Mouse (Mus musculus) heart, embryonic 14.5 days (tissue): ENCODE data around the gene Gm20605. TPM values are rescaled to one million over a fixed set of nuclear protein-coding genes. Genes with fewer than 3 reads are reported as not detected.

Experiments
- ATAC-seq: fragments of 200-750 bp; cut with Nextera tagmentation; 2 replicates; pipeline ENCODE4 v1.8.0; 2017; ENCODE audit warnings: low read depth, moderate TSS enrichment; ENCODE audit not compliant: insufficient number of reproducible peaks, insufficient read depth, low FRiP score
- H3K27ac ChIP-seq, 2 experiments: fragments of 200-500 bp in 1 of 2; fragments of 300-500 bp in 1 of 2; sonication (generic) in 1 of 2; replicated peaks in 1 of 2; 2 replicates each; pipeline ENCODE4 v1.5.1; 2012 to 2014; ENCODE audit warnings: low read depth in 2 of 2, low read length in 2 of 2, control low read depth in 1 of 2, mild to moderate bottlenecking in 1 of 2, mixed read lengths in 1 of 2; ENCODE audit not compliant: control insufficient read depth in 1 of 2, insufficient read depth in 1 of 2
- H3K27me3 ChIP-seq: fragments of 300-500 bp; sonication (generic); 2 replicates; pipeline ENCODE4 v1.6.1; 2014; ENCODE audit warnings: mild to moderate bottlenecking, low read length, control low read depth; ENCODE audit not compliant: control insufficient read depth, insufficient read depth
- H3K36me3 ChIP-seq: fragments of 300-500 bp; sonication (generic); 2 replicates; pipeline ENCODE4 v1.6.1; 2014; ENCODE audit warnings: mild to moderate bottlenecking, control low read depth, low read length, mixed read lengths; ENCODE audit not compliant: control insufficient read depth, insufficient read depth
- H3K4me1 ChIP-seq, 2 experiments: fragments of 200-500 bp in 1 of 2; fragments of 300-500 bp in 1 of 2; sonication (generic) in 1 of 2; 2 replicates each; pipeline ENCODE4 v1.6.1; 2012 to 2014; ENCODE audit warnings: low read length in 2 of 2, control low read depth in 1 of 2, mixed read lengths in 1 of 2; ENCODE audit not compliant: control insufficient read depth in 2 of 2, insufficient read depth in 2 of 2
- H3K4me2 ChIP-seq: fragments of 300-500 bp; sonication (generic); 2 replicates; pipeline ENCODE4 v1.6.1; 2014; ENCODE audit warnings: mild to moderate bottlenecking, low read length
- H3K4me3 ChIP-seq, 2 experiments: fragments of 200-500 bp in 1 of 2; fragments of 300-500 bp in 1 of 2; sonication (generic) in 1 of 2; 2 replicates each; pipeline ENCODE4 v1.5.1; 2012 to 2014; ENCODE audit warnings: low read length in 2 of 2, mild to moderate bottlenecking in 2 of 2, control low read depth in 1 of 2, low read depth in 1 of 2, moderate library complexity in 1 of 2; ENCODE audit not compliant: control insufficient read depth in 1 of 2, insufficient read depth in 1 of 2
- H3K9ac ChIP-seq: fragments of 300-500 bp; sonication (generic); 2 replicates; pipeline ENCODE4 v1.6.1; 2014; ENCODE audit warnings: mild to moderate bottlenecking, low read length
- H3K9me3 ChIP-seq: fragments of 300-500 bp; sonication (generic); 2 replicates; pipeline ENCODE4 v1.6.1; 2016; ENCODE audit warnings: low read length, control low read depth; ENCODE audit not compliant: control insufficient read depth
- WGBS: fragments of 180-500 bp; shearing (Covaris S2); extraction: QIAGEN DNeasy Blood & Tissue Kit; methylation state at CpG from one replicate; pipeline ENCODE4 v1.1.7; 2014; 5-methylcytosine and 5-hydroxymethylcytosine counted together
- polyA plus RNA-seq: library from polyadenylated mRNA; unstranded; fragments of >200 nt; fragmentation: Nextera tagmentation; extraction: Ambion mirVana; gene quantifications from 2 replicates; pipeline ENCODE4 v1.2.1, GENCODE M21; 2014

Gm20605 gene
- polyA plus RNA-seq, result 5.2 and 5.6 TPM in 2 replicates

DNA sequence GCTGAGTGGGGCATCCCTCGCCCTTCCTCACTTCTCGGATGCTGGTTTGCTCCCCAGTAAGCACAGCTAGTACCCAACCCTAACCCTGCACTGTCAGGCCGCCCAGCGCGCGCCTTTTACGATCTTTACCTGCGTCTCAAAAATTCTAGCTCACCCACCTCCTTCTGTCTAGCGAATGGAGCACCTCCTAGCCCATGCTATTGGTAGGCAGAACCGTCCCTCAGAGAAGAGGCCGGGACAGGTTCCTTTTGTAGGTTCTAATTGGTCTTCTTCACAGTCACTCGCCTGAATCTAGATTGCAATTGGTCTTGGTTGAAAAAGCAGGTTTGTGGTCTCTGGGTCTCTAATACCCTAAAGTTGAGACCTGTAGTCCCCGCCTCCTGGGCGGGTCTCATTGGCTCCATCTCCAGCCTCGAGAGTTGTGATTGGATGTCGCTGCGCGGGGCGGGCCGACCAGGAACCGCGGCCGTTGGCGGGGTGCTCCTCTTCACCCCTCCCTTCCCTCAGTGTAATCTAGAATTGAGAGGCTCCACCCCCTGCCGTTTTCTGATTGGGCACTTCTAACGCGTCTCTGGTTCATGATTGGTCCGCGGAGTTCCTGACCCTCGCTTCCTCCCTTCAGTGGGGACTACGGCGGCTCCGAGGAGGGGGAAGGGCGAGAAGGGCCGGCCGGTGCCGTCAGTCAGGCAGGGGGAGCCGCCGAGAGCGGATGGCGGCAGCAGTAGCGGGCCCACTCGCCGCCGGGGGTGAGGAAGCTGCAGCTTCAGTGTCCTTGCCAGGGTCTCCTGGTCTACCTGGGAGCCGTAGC lies at the start of gene Gm20605, which contains the start of the genes Fbxo24 and Lrch4:
Gene Gm20605, plus strand, starts transcription at position 678 of the 808 bp plus-strand sequence.
Gene Fbxo24, minus strand, starts transcription at position 505 of the 808 bp plus-strand sequence.
Gene Lrch4, plus strand, starts transcription at position 624 of the 808 bp plus-strand sequence.
- ATAC-seq, result peak; percentile 96
- H3K36me3 ChIP-seq, result peaks cover 17% of the 10 kb centered on the region
- H3K4me1 ChIP-seq, result peaks cover 21 to 29% of the 10 kb centered on the region in 2 experiments
- WGBS, result 1% methylated on average over 45 of the region's 46 CpGs
- peak within 1 kb of the TSS; percentile 87 to 89 for H3K4me3 ChIP-seq
- peak within 1 kb of the TSS; percentile 95 for H3K9ac ChIP-seq
- H3K9me3 ChIP-seq, result no peaks in the 10 kb centered on the region
- H3K27ac ChIP-seq, result peak within 1 kb of the TSS; percentile 93 to 95
- no peaks in the 10 kb centered on the region for H3K27me3 ChIP-seq
- peak within 1 kb of the TSS; percentile 96 for H3K4me2 ChIP-seq

- WGBS, result 85% methylated on average over 6 of the region's 6 CpGs
- no peak for ATAC-seq
- Histone ChIP-seq H3K4me3 (no peak overlapping the region), H3K9ac (no peak overlapping the region), H3K4me1 (peaks cover 0 to 6% of the 10 kb centered on the region in 2 experiments; a peak in 2 of 4 replicates), H3K9me3 (no peaks in the 10 kb centered on the region), H3K4me2 (no peak overlapping the region), H3K36me3 (no peaks in the 10 kb centered on the region), H3K27ac (no peak overlapping the region), H3K27me3 (peaks cover 30% of the 10 kb centered on the region)
These were observed 48.7 kb upstream of the Gm20605 start for GRCm38 (mm10) chr5:137580246-137580645.

- ATAC-seq, result no peak
- WGBS, result 23% methylated on average over 8 of the region's 8 CpGs
- no peak overlapping the region for H3K4me2 ChIP-seq
These were observed 46.3 kb upstream of the Gm20605 start for GRCm38 (mm10) chr5:137582702-137583101.

DNA sequence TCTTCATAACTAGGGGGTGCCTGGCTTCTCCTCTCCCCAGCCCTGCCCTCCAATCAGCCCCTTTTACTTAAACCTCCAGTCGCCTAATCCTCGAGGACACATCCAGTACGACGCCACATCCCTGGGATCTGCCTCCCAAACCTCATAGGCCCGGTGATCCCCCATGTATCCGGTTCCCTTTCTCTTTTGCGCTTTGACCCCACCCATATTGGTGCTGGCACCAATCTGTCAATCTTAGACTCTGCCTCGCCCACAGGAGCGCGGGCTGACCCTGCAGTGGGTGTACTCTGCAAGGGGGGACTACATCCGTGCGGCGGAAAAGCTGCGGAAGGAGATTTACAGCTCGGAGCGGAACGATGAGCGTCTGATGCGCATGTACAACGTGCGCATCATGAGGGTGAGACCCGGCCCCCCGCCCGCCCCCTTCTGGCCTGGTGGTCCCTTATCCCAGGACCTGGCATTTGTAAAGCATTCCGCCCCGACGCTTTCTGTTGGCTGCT lies 45.3 kb upstream of the Gm20605 start:
- 7% methylated on average over 27 of the region's 27 CpGs for WGBS

More at GRCm38 (mm10) chr5:137582702-137583101, 46.3 kb upstream of the Gm20605 start:
- Histone ChIP-seq H3K27ac (no peak overlapping the region), H3K4me3 (no peak overlapping the region), H3K36me3 (no peaks in the 10 kb centered on the region), H3K9ac (no peak overlapping the region), H3K9me3 (no peaks in the 10 kb centered on the region), H3K4me1 (peaks cover 0 to 6% of the 10 kb centered on the region in 2 experiments; a peak in 2 of 4 replicates), H3K27me3 (peaks cover 30% of the 10 kb centered on the region)

DNA sequence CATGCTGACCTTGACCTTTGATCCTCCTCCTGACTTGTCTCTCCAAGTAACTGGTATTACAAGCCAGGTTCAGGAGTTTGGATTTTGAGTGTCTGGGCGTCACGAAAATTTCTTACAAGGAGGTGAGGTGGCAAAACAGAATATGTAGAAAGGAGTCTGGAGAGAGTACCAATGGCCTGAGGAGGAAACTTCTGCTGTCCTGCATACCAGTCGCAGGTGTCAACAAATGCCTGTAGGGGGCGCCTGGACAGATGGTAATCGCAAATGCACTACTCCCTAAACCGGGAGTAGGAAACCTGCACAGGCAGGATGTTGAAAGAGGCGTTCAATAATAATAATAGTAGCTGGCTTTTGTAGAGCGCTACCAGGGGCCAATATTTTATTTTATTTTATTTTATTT lies 44.0 kb upstream of the Gm20605 start:
- Histone ChIP-seq H3K27me3 (peaks cover 30% of the 10 kb centered on the region), H3K9me3 (no peaks in the 10 kb centered on the region), H3K4me2 (no peak overlapping the region), H3K27ac (no peak overlapping the region), H3K4me1 (peaks cover 0 to 6% of the 10 kb centered on the region in 2 experiments; a peak in 2 of 4 replicates), H3K9ac (no peak overlapping the region), H3K4me3 (no peak overlapping the region), H3K36me3 (no peaks in the 10 kb centered on the region)
- 30% methylated on average over 8 of the region's 8 CpGs for WGBS
- no peak for ATAC-seq

More for the DNA sequence above, 45.3 kb upstream of the Gm20605 start:
- peak overlapping the region; percentile 66 for H3K4me2 ChIP-seq
- no peak for ATAC-seq
- no peak overlapping the region for H3K27ac ChIP-seq
- no peaks in the 10 kb centered on the region for H3K36me3 ChIP-seq
- peaks cover 30% of the 10 kb centered on the region for H3K27me3 ChIP-seq
- peak overlapping the region; percentile 39; the same call in 1 of the 2 replicates for H3K9ac ChIP-seq
- H3K4me1 ChIP-seq, result peaks cover 0 to 6% of the 10 kb centered on the region in 2 experiments; a peak in 2 of 4 replicates
- H3K4me3 ChIP-seq, result peak overlapping the region; percentile 33 to 47
- no peaks in the 10 kb centered on the region for H3K9me3 ChIP-seq

DNA sequence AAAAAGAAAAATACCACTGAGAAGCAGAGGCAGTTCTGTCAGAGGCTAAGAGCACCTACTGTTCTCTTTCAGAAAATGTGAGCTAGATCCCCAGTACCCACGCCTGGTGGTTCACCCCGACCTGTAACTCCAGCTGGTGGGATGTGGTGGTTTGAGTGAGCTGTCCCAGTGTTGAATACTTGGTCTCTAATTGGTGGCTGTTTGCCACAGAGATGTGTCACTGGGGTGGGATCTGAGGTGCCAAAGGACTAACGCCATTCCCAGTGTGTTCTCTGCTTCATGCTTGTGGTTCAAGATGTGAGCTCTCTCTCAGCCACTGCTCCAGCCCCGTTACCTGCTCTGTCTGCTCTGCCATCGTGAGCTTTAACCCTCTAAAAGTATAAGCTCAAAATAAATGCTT lies 38.5 kb upstream of the Gm20605 start:
- Histone ChIP-seq H3K36me3 (no peaks in the 10 kb centered on the region), H3K4me2 (no peak overlapping the region), H3K27me3 (no peaks in the 10 kb centered on the region), H3K4me1 (no peaks in the 10 kb centered on the region), H3K4me3 (no peak overlapping the region), H3K27ac (no peak overlapping the region), H3K9ac (no peak overlapping the region), H3K9me3 (no peaks in the 10 kb centered on the region)
- WGBS, result 73% methylated on average over 5 of the region's 5 CpGs
- no peak for ATAC-seq

DNA sequence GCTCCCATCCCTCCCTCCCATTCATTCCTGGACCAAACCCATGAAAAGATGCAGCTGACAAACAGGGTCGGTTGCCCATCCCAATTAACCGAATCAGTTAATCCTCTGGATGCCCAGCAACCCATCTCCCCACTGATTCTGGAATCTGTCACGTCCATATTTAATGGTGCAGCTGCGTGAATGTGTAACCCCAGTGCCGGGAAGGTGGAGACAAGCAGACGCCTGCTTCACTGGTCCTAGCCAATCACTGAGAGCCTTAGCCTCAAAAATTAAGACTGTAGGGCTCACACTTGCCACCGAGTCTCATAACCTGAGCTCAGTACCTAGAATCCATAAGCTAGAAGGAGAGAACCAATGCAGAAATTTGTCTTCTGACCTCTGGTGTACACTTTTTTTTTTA lies 33.1 kb upstream of the Gm20605 start:
- 85% methylated on average over 7 of the region's 7 CpGs for WGBS
- Histone ChIP-seq H3K9ac (no peak overlapping the region), H3K36me3 (peaks cover 7% of the 10 kb centered on the region; the same call in 1 of the 2 replicates), H3K4me2 (no peak overlapping the region), H3K27ac (no peak overlapping the region), H3K4me3 (no peak overlapping the region), H3K4me1 (peaks cover 5 to 10% of the 10 kb centered on the region in 2 experiments), H3K9me3 (no peaks in the 10 kb centered on the region), H3K27me3 (no peaks in the 10 kb centered on the region)
- no peak for ATAC-seq
